Mouse (Mus musculus): ENCODE data around the gene Snx30.

DNA sequence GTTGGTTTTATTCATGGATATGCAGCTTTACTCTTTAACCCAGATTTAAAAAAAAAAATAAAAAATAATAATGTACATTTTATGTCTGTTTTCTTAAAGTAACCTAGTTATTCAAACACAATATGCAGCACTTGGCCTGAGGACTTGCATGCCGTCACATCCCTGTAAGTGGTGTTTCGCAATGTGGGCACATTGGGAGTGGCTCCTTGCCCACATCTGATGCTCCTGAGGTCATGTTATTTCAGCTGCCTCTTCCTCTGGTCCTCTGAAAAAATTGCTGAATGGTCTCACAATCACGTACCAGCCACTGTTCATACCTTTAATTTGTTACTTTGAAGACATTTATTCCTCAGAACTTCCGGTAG, 44.3 kb upstream of the Snx30 start:
- TF ChIP-seq CTCF (conservative IDR thresholded peaks at IDR 0.05; ENCODE audit: low read length) = no peak
- no peak for TF ChIP-seq POU5F1 (IDR thresholded peaks at IDR 0.05; ENCODE audit: borderline replicate concordance, low read length)
- TF ChIP-seq NANOG (IDR thresholded peaks at IDR 0.05; ENCODE audit: borderline replicate concordance, low read length) = no peak

Measured in E14TG2a.4 (cell line).